Mouse (Mus musculus): ENCODE data around the gene Rab3ip. TPM values are rescaled to one million over a fixed set of nuclear protein-coding genes. Genes with fewer than 3 reads are reported as not detected.

Gene Rab3ip
- polyA plus RNA-seq, 1 experiment from 2014 or later, result 41.9 TPM

DNA sequence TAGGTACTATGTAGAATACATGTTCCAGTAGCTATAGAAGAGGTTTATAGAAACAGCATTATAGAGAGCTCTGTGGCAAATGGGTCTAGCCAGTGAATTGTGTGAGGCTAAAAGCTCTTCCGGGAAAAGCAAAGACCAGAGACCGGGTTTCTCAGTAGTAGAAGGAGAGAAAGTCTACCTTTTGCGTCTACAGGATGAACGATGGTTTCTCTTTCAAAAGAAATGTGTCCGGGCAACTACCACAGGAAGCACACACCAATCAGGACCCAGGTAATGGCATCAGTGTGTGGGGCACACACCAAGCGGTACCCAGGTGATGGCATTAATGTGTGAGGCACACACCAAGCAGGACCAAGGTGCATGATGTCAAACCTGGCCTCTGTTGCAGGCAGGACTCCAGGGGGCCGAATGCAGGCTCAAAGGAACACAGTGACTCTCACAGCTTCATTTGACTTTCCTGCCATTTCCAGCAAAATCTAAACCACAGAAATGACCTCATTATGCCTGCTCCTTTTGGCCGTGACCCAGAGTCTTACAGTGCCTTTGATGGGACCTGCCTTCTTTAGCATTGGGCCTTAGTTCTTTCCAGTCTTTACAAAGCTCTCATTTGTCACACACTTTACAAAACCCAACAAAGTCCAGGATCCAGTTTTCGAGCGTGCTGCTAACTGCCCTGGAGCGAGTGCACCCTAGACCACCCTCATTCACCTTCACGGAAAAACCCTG, 55.3 kb downstream of the Rab3ip start:
- Histone ChIP-seq H3K9ac (replicated peaks) (no peak overlapping the region), H3K27ac (0 out of 2 replicates have a peak overlapping the region, but pooled peaks have one; percentile 30), H3K9me3 (no peaks in the 10 kb centered on the region), H3K4me3 (replicated peaks) (no peak overlapping the region), H3K27me3 (no peaks in the 10 kb centered on the region; the same call in 1 of the 2 replicates), H3K4me1 (replicated peaks) (peaks cover 43% of the 10 kb centered on the region), H3K4me2 (no peak overlapping the region), H3K36me3 (no peaks in the 10 kb centered on the region)
- ATAC-seq (ENCODE audit: insufficient number of reproducible peaks, insufficient read depth, low FRiP score, low TSS enrichment, low read depth), result no peak
- 65% methylated on average over 12 of the region's 12 CpGs for WGBS

DNA sequence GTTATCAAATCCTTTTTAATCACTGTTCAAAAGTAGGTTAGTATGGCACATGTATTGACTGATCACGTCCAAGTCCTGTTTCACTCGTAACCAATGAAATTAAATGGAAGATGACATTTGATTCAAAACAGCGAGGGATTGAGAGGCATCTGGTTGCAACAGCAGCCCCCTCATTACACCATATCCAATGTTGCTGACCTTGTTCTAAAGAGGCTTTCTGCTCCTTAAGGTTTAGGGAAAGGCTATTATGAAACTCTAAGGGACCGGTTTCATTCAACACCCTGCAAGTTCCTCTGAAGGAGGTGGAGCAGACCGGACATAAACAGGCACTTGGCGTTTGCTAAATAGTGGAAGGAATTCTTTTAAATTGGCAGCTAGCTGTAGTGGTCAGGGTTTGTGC, 56.0 kb downstream of the Rab3ip start:
- ATAC-seq (ENCODE audit: insufficient number of reproducible peaks, insufficient read depth, low FRiP score, low TSS enrichment, low read depth), result no peak

GRCm38 (mm10) chr10:116893753-116894152, 56.8 kb downstream of the Rab3ip start:
- H3K36me3 ChIP-seq, result no peaks in the 10 kb centered on the region
- H3K27ac ChIP-seq, result no peak overlapping the region
- peaks cover 43% of the 10 kb centered on the region for H3K4me1 ChIP-seq (replicated peaks)
- 22% methylated on average over 3 of the region's 3 CpGs for WGBS
- H3K4me2 ChIP-seq, result no peak overlapping the region
- no peak for ATAC-seq (ENCODE audit: insufficient number of reproducible peaks, insufficient read depth, low FRiP score, low TSS enrichment, low read depth)
- H3K9me3 ChIP-seq, result no peaks in the 10 kb centered on the region
- H3K27me3 ChIP-seq, result no peaks in the 10 kb centered on the region; the same call in 1 of the 2 replicates
- no peak overlapping the region for H3K4me3 ChIP-seq (replicated peaks)
- H3K9ac ChIP-seq (replicated peaks), result no peak overlapping the region

More for the DNA sequence above, 56.0 kb downstream of the Rab3ip start:
- peaks cover 43% of the 10 kb centered on the region for H3K4me1 ChIP-seq (replicated peaks)
- H3K9ac ChIP-seq (replicated peaks), result no peak overlapping the region
- H3K9me3 ChIP-seq, result no peaks in the 10 kb centered on the region
- H3K36me3 ChIP-seq, result no peaks in the 10 kb centered on the region
- WGBS, result 59% methylated on average over 6 of the region's 6 CpGs
- no peak overlapping the region for H3K4me3 ChIP-seq (replicated peaks)
- no peak overlapping the region for H3K27ac ChIP-seq
- no peak overlapping the region for H3K4me2 ChIP-seq
- no peaks in the 10 kb centered on the region; the same call in 1 of the 2 replicates for H3K27me3 ChIP-seq

- H3K4me2 ChIP-seq, result no peak overlapping the region
- H3K27ac ChIP-seq, result no peak overlapping the region
- ATAC-seq (ENCODE audit: insufficient number of reproducible peaks, insufficient read depth, low FRiP score, low TSS enrichment, low read depth), result no peak
- WGBS, result 39% methylated on average over 5 of the region's 5 CpGs
- H3K9me3 ChIP-seq, result no peaks in the 10 kb centered on the region
- H3K27me3 ChIP-seq, result no peaks in the 10 kb centered on the region; the same call in 1 of the 2 replicates
- no peak overlapping the region for H3K9ac ChIP-seq (replicated peaks)
- no peaks in the 10 kb centered on the region for H3K36me3 ChIP-seq
- H3K4me1 ChIP-seq (replicated peaks), result peaks cover 43% of the 10 kb centered on the region
- no peak overlapping the region for H3K4me3 ChIP-seq (replicated peaks)
Observed at GRCm38 (mm10) chr10:116890587-116890986, 60.0 kb downstream of the Rab3ip start.

- no peak overlapping the region for H3K4me2 ChIP-seq
- no peaks in the 10 kb centered on the region for H3K9me3 ChIP-seq
- H3K27me3 ChIP-seq, result no peaks in the 10 kb centered on the region
- no peak overlapping the region for H3K4me3 ChIP-seq (replicated peaks)
- no peaks in the 10 kb centered on the region for H3K4me1 ChIP-seq (replicated peaks)
- H3K27ac ChIP-seq, result no peak overlapping the region
- H3K36me3 ChIP-seq, result no peaks in the 10 kb centered on the region
- H3K9ac ChIP-seq (replicated peaks), result no peak overlapping the region
- 82% methylated on average over 3 of the region's 3 CpGs for WGBS
- ATAC-seq (ENCODE audit: insufficient number of reproducible peaks, insufficient read depth, low FRiP score, low TSS enrichment, low read depth), result no peak
Observed at GRCm38 (mm10) chr10:116884552-116884951, 66.0 kb downstream of the Rab3ip start.

DNA sequence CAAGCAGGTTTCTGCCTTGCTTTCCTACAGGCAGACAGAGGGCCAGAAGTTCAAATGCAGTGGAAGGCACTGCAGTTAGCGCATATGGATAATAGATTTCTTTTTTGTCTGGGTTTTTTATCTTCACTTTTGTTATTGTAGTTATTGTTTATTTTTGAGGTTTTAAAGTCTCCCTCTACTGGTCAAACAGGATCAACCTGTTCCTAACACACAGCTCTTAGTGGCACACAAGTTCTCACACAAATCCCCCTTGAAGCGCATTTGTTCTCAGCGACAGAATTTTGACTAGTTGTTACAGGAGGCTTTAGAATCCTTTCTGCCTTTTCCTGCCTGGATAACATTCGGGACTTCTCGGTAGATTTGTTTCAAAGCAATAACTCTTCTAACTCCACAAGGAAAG, 67.0 kb downstream of the Rab3ip start:
- H3K36me3 ChIP-seq, result no peaks in the 10 kb centered on the region
- ATAC-seq (ENCODE audit: insufficient number of reproducible peaks, insufficient read depth, low FRiP score, low TSS enrichment, low read depth), result no peak
- no peaks in the 10 kb centered on the region for H3K4me1 ChIP-seq (replicated peaks)
- H3K9ac ChIP-seq (replicated peaks), result no peak overlapping the region
- H3K27me3 ChIP-seq, result no peaks in the 10 kb centered on the region
- H3K4me3 ChIP-seq (replicated peaks), result no peak overlapping the region
- WGBS, result 56% methylated on average over 5 of the region's 5 CpGs
- H3K4me2 ChIP-seq, result no peak overlapping the region
- H3K9me3 ChIP-seq, result no peaks in the 10 kb centered on the region
- no peak overlapping the region for H3K27ac ChIP-seq

- Histone ChIP-seq H3K9ac (replicated peaks) (no peak overlapping the region), H3K27ac (no peak overlapping the region), H3K27me3 (no peaks in the 10 kb centered on the region), H3K36me3 (no peaks in the 10 kb centered on the region), H3K4me2 (no peak overlapping the region), H3K4me1 (replicated peaks) (no peaks in the 10 kb centered on the region), H3K4me3 (replicated peaks) (no peak overlapping the region), H3K9me3 (no peaks in the 10 kb centered on the region)
- no peak for ATAC-seq (ENCODE audit: insufficient number of reproducible peaks, insufficient read depth, low FRiP score, low TSS enrichment, low read depth)
- 63% methylated on average over 4 of the region's 4 CpGs for WGBS
Observed at GRCm38 (mm10) chr10:116877436-116877835, 73.1 kb downstream of the Rab3ip start.

DNA sequence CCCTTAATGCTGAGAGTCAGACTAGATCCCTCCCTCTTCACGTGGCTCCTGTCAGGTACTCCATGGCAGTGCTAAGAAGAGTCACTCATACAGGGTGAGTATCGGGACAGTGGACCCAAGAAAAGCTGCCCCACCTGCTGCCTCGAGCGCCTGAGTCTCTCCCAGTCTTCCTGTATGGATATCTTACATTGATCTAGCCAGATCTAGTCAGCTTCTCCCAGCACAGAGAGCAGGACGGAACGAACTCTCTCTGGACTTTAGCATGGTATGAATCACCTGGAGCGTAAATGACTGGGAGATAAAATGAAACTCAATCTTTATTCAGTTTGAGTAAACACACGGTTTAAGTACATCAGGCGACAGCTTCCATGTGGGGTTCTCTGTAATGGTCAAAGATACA, 76.1 kb downstream of the Rab3ip start:
- Histone ChIP-seq H3K9me3 (no peaks in the 10 kb centered on the region), H3K27ac (no peak overlapping the region), H3K4me2 (no peak overlapping the region), H3K36me3 (no peaks in the 10 kb centered on the region), H3K4me3 (replicated peaks) (no peak overlapping the region), H3K4me1 (replicated peaks) (0 out of 2 replicates have a peak, but pooled peaks cover 3% of the 10 kb centered on the region), H3K27me3 (no peaks in the 10 kb centered on the region), H3K9ac (replicated peaks) (no peak overlapping the region)
- no peak for ATAC-seq (ENCODE audit: insufficient number of reproducible peaks, insufficient read depth, low FRiP score, low TSS enrichment, low read depth)
- WGBS, result 84% methylated on average over 9 of the region's 9 CpGs

- Histone ChIP-seq H3K36me3 (no peaks in the 10 kb centered on the region), H3K27me3 (no peaks in the 10 kb centered on the region), H3K27ac (no peak overlapping the region), H3K4me1 (replicated peaks) (0 out of 2 replicates have a peak, but pooled peaks cover 3% of the 10 kb centered on the region), H3K9me3 (no peaks in the 10 kb centered on the region), H3K4me3 (replicated peaks) (no peak overlapping the region), H3K9ac (replicated peaks) (no peak overlapping the region), H3K4me2 (0 out of 2 replicates have a peak overlapping the region, but pooled peaks have one; percentile 6)
- no peak for ATAC-seq (ENCODE audit: insufficient number of reproducible peaks, insufficient read depth, low FRiP score, low TSS enrichment, low read depth)
- 73% methylated on average over 14 of the region's 14 CpGs for WGBS
Observed at GRCm38 (mm10) chr10:116872016-116872410, 78.6 kb downstream of the Rab3ip start.

GRCm38 (mm10) chr10:116871329-116872015, 79.1 kb downstream of the Rab3ip start:
- Histone ChIP-seq H3K4me2 (no peak overlapping the region), H3K36me3 (no peaks in the 10 kb centered on the region), H3K9ac (replicated peaks) (no peak overlapping the region), H3K4me3 (replicated peaks) (no peak overlapping the region), H3K4me1 (replicated peaks) (0 out of 2 replicates have a peak, but pooled peaks cover 3% of the 10 kb centered on the region), H3K27me3 (no peaks in the 10 kb centered on the region; the same call in 1 of the 2 replicates), H3K27ac (no peak overlapping the region), H3K9me3 (no peaks in the 10 kb centered on the region)
- 73% methylated on average over 12 of the region's 12 CpGs for WGBS
- ATAC-seq (ENCODE audit: insufficient number of reproducible peaks, insufficient read depth, low FRiP score, low TSS enrichment, low read depth), result no peak

DNA sequence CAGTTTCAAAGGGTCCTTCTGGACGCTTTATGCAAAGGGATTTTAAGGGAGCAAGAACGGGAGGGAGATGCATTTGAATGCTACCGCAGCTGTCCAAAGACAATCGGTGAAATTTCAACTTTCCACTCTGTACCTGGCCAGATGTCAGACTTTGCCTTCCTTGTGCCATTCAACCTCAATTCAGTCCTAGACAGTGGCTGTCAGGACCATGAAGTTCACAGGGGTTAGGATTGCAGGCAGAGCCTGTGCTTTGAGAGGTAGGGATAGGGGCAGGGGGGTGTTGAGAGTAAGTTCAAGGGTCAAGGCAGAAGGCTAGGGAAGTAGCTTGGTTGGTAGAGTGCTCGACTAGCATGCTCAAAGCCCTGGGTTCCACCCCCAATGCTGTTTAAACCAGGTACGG, 79.8 kb downstream of the Rab3ip start:
- Histone ChIP-seq H3K9me3 (no peaks in the 10 kb centered on the region), H3K4me2 (no peak overlapping the region), H3K36me3 (no peaks in the 10 kb centered on the region), H3K9ac (replicated peaks) (no peak overlapping the region), H3K4me1 (replicated peaks) (0 out of 2 replicates have a peak, but pooled peaks cover 3% of the 10 kb centered on the region), H3K27me3 (no peaks in the 10 kb centered on the region; the same call in 1 of the 2 replicates), H3K27ac (no peak overlapping the region), H3K4me3 (replicated peaks) (no peak overlapping the region)
- no peak for ATAC-seq (ENCODE audit: insufficient number of reproducible peaks, insufficient read depth, low FRiP score, low TSS enrichment, low read depth)
- 79% methylated on average over 6 of the region's 6 CpGs for WGBS
